Mouse (Mus musculus) G1E (cell line): ENCODE results near the gene Tnpo1. TPM values are rescaled to one million over a fixed set of nuclear protein-coding genes. Genes with fewer than 3 reads are reported as not detected.

Source experiments
- ATAC-seq: 2 replicates; pipeline ENCODE4 v1.8.0; 2016; ENCODE audit warnings: mild to moderate bottlenecking; ENCODE audit not compliant: insufficient number of reproducible peaks, poor library complexity, low FRiP score, severe bottlenecking; ENCODE audit errors: extremely low read depth
- DNase-seq: peaks from one replicate; pipeline ENCODE4 v3.0.0; 2012; ENCODE audit warnings: low spot score
- H3K27me3 ChIP-seq: 2 replicates; pipeline ENCODE4 v1.6.1; 2012; ENCODE audit warnings: mild to moderate bottlenecking, low read length, inconsistent platforms; ENCODE audit not compliant: insufficient read depth
- H3K36me3 ChIP-seq: replicated peaks from 2 replicates; pipeline ENCODE3; 2012; ENCODE audit warnings: mild to moderate bottlenecking, inconsistent platforms
- H3K4me1 ChIP-seq: 2 replicates; pipeline ENCODE4 v1.6.1; 2012; ENCODE audit warnings: low read depth, low read length, inconsistent platforms, mixed read lengths; ENCODE audit not compliant: insufficient read depth
- H3K4me3 ChIP-seq: 2 replicates; pipeline ENCODE4 v1.5.1; 2012; ENCODE audit warnings: low read depth, mild to moderate bottlenecking, inconsistent platforms, low read length, moderate library complexity, mixed read lengths
- H3K9me3 ChIP-seq: replicated peaks from 2 replicates; pipeline ENCODE4 v1.6.1; 2012; ENCODE audit warnings: inconsistent platforms
- CTCF ChIP-seq: IDR thresholded peaks from 2 replicates; pipeline ENCODE4 v1.5.1; 2012; ENCODE audit warnings: low read depth, low read length, inconsistent platforms, mixed read lengths
- GATA1 ChIP-seq: IDR thresholded peaks from 2 replicates; pipeline ENCODE4 v1.6.1; 2012; ENCODE audit warnings: borderline replicate concordance, low read length, inconsistent platforms, mixed read lengths
- GATA2 ChIP-seq: IDR thresholded peaks from 2 replicates; pipeline ENCODE4 v1.6.1; 2012; ENCODE audit warnings: low read depth, low read length, inconsistent platforms, borderline replicate concordance
- POLR2AphosphoS5 ChIP-seq: IDR thresholded peaks from 2 replicates; pipeline ENCODE4 v1.6.1; 2012; ENCODE audit warnings: low read depth, low read length, inconsistent platforms; ENCODE audit not compliant: insufficient replicate concordance
- TAL1 ChIP-seq: conservative IDR thresholded peaks from 2 replicates; pipeline ENCODE4 v1.6.1; 2012; ENCODE audit warnings: low read depth, low read length, inconsistent platforms, mixed read lengths
- polyA plus RNA-seq: library from polyadenylated mRNA; stranded (reverse); fragments of >175 nt; gene quantifications from 2 replicates; pipeline ENCODE4 v1.2.3, GENCODE M21; 2012
- total RNA-seq, 2 experiments: library from RNA; stranded (forward) in 1 of 2; stranded (reverse) in 1 of 2; fragments of 200-1000 nt in 1 of 2; fragments of >200 nt in 1 of 2; fragmentation: Nextera tagmentation in 1 of 2; gene quantifications; 2 replicates each; pipeline ENCODE4 v1.2.3; 2014 to 2017

Gene Tnpo1
- total and polyA plus RNA-seq, 3 experiments, result 13.1 to 147 (median 112) TPM

DNA sequence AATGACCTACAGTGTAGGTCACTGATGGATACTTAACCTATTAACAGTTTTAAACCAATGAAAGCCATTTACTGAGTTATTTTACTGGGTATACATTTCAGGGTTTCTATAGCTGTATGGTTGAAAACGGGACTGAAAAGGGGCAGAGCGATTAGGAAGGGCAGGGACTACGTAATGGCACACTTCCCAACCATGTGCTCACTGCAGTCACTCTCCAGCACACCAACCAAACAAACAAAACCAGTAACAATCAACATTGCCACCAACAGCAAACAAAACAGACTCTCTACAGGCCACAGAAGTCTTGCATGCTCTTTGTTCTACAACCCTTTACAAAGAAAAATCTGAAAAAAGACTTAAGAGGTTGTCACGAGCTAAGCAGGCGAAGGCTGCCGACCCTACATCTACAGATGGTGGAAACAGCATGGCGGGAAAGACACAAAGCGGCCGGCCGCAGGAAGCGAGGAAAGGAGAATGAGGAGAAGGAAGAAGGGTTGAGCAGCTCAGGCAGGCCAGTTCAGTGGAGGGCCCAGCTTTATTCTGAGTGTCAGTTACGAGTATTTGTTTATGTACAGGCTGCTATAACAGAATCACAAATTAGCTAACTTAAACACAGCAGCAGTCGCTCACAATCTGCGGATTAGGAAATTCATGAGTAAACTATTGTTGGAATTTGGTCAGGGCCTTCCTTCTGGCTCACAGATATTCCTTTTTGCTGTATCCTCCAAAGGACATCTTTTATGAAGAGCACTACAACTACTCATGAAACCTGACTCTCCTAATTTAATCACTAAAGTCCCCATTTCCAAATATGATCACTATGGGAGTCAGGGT, 12.0 kb downstream of the Tnpo1 start:
- peaks cover 49% of the 10 kb centered on the region for H3K36me3 ChIP-seq
- TF ChIP-seq POLR2AphosphoS5, result no peak
- no peak for TF ChIP-seq CTCF
- TF ChIP-seq GATA2, result no peak
- no peak for TF ChIP-seq GATA1
- no peak for TF ChIP-seq TAL1
- H3K9me3 ChIP-seq, result no peaks in the 10 kb centered on the region
- ATAC-seq (no peak), DNase-seq (no peak)
- H3K4me3 ChIP-seq, result no peak overlapping the region
- H3K27me3 ChIP-seq, result no peaks in the 10 kb centered on the region
- H3K4me1 ChIP-seq, result peaks cover 51% of the 10 kb centered on the region

DNA sequence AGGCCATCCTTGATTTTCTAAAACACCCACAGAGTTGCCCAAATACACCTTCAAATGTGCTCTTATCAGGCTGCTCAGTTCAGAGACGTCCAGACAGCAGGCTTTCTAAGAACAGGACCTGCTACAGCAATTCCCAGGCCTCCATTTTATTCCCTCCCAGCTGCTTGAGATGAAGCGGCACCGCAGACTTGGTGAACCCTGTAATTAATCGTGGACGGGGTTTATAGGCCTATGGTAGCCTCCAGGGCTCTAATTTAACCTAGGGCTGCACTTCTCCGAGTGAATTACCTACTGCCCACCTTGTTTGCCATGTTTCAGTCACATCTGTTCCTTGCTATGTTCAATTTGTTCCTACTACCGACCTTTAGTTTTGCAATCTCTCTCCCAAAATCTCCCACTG, 13.0 kb downstream of the Tnpo1 start:
- ATAC-seq (no peak), DNase-seq (no peak)
- TF ChIP-seq POLR2AphosphoS5 (no peak), GATA1 (no peak), CTCF (no peak), TAL1 (no peak), GATA2 (no peak)
- Histone ChIP-seq H3K27me3 (no peaks in the 10 kb centered on the region), H3K4me1 (peaks cover 47% of the 10 kb centered on the region), H3K9me3 (no peaks in the 10 kb centered on the region), H3K4me3 (no peak overlapping the region), H3K36me3 (peaks cover 46% of the 10 kb centered on the region)

DNA sequence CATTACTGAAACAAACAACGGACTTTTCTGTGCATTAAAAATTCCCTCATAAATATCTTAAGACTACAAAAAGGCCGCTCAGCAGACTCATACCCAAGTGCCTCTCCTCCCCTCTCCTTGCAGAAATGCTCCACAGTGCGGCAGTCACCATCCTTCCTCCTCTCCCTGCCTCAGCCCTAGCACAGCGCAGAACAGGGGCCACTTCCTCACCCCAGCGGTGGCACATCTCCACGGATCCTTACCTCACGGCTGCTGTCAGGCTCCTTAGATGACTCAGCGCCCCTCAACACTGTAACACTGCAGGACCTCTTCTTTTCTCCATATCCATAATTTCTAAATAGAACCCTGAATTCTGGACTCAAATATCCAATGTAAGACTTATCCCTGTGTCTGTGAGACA, 13.6 kb downstream of the Tnpo1 start:
- peaks cover 43% of the 10 kb centered on the region for H3K4me1 ChIP-seq
- H3K9me3 ChIP-seq, result no peaks in the 10 kb centered on the region
- peak; percentile 89 for ATAC-seq
- peak; percentile 40 for DNase-seq
- H3K4me3 ChIP-seq, result no peak overlapping the region; the same call in 1 of the 2 replicates
- H3K36me3 ChIP-seq, result peaks cover 43% of the 10 kb centered on the region
- H3K27me3 ChIP-seq, result no peaks in the 10 kb centered on the region
- TF ChIP-seq POLR2AphosphoS5 (no peak), CTCF (no peak), GATA2 (no peak), GATA1 (no peak), TAL1 (no peak)

DNA sequence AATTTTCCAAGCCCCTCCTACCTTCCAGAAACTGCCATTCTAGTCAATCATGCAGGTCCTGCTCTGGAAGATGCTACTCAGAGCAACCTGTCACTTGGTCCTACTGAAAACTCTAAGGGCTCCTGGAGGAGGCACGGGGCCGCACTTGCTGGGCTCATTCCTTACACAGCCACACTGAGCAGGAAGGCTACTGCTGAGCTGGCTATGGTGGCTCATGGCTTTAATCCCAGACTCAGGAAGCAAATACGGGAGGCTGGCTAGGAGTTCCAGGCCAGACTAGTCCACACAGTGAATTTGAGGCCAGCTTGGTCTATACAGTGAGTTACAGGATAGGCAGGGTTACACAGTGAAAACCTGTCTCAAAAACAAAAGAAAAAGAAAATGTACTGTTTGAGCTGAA, 15.4 kb downstream of the Tnpo1 start:
- H3K4me1 ChIP-seq, result peaks cover 36% of the 10 kb centered on the region
- H3K4me3 ChIP-seq, result no peak overlapping the region
- no peak for ATAC-seq
- H3K9me3 ChIP-seq, result no peaks in the 10 kb centered on the region
- H3K27me3 ChIP-seq, result no peaks in the 10 kb centered on the region
- H3K36me3 ChIP-seq, result peaks cover 40% of the 10 kb centered on the region
- DNase-seq, result no peak
- no peak for TF ChIP-seq POLR2AphosphoS5
- no peak for TF ChIP-seq GATA1
- TF ChIP-seq CTCF, result no peak
- TF ChIP-seq TAL1, result no peak
- no peak for TF ChIP-seq GATA2

DNA sequence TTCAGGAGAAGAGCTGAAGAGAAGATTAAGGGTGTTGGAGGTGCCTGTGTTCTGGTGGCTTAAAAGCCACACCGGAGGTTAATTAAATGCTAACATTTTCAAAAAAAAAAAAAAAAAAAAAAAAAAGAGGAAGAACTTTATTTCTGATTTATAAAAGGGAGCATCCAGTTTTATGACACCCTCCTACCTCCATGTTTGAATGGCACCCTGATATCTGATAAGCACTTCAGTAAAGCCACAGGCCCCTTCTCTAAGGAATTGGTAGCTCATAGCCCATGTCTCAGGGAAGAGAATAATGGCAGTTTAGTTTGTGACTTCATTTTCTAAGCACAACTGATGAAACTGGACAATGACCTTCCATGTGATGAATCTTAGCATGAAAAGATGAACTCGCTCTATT, 21.6 kb downstream of the Tnpo1 start:
- H3K4me1 ChIP-seq, result peaks cover 38% of the 10 kb centered on the region
- H3K9me3 ChIP-seq, result no peaks in the 10 kb centered on the region
- H3K36me3 ChIP-seq, result peaks cover 33% of the 10 kb centered on the region
- no peak for ATAC-seq
- H3K4me3 ChIP-seq, result no peak overlapping the region
- no peaks in the 10 kb centered on the region for H3K27me3 ChIP-seq
- TF ChIP-seq GATA1, result no peak
- TF ChIP-seq GATA2, result no peak
- no peak for TF ChIP-seq POLR2AphosphoS5
- no peak for TF ChIP-seq CTCF
- TF ChIP-seq TAL1, result no peak
- DNase-seq, result no peak

DNA sequence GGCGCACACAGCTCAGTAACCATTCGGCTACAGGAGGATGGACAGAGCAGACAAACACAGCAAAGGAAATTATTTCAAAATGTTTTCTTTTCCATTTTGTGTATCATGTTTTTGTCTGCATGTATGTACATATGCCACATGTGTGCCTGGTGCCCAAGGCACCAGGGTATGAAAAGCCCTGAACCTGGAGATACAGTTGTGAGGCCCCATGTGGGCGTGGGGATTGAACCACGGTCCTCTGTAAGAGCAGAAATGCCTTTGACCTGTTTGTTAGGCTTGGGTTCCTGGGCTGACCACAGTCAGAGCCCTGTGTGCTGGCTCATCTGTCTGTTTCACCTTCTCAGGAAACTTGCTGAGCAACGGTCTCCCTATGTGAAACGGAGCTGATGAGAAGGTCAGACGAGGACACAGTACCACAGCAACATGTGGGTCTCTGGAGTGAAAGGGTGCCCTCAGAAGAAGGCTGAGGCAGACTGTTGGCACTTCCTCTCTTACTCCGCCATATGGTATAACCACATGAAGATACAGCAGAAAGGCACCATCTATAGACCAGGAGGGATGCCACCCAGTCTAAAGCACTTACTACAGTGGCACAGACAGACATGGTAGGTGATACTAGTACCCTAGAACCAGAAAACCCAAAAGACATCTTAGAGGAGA, 23.7 kb downstream of the Tnpo1 start:
- H3K36me3 ChIP-seq, result peaks cover 33% of the 10 kb centered on the region
- peaks cover 35% of the 10 kb centered on the region for H3K4me1 ChIP-seq
- H3K9me3 ChIP-seq, result no peaks in the 10 kb centered on the region
- peak overlapping the region; percentile 44; the same call in 1 of the 2 replicates for H3K4me3 ChIP-seq
- H3K27me3 ChIP-seq, result no peaks in the 10 kb centered on the region
- DNase-seq, result no peak
- ATAC-seq, result peak; percentile 78
- TF ChIP-seq GATA2 (no peak), TAL1 (no peak), POLR2AphosphoS5 (no peak), CTCF (no peak), GATA1 (no peak)
